Mouse (Mus musculus) retina, postnatal 7 days (tissue): ENCODE results near the gene Snx33.
"Not testable (repeated sequence)": the region's sequence is repeated elsewhere in the genome, so short reads cannot be mapped to it uniquely, and the experiment has no call there.

ENCODE experiments used
- DNase-seq: peaks from one replicate; pipeline ENCODE4 v3.0.0-alpha.2; 2012; ENCODE audit warnings: low read depth, low spot score

Snx33 gene

GRCm38 (mm10) chr9:56926025-56926360 is 2.2 kb downstream of the Snx33 start:
- no peak for DNase-seq

DNA sequence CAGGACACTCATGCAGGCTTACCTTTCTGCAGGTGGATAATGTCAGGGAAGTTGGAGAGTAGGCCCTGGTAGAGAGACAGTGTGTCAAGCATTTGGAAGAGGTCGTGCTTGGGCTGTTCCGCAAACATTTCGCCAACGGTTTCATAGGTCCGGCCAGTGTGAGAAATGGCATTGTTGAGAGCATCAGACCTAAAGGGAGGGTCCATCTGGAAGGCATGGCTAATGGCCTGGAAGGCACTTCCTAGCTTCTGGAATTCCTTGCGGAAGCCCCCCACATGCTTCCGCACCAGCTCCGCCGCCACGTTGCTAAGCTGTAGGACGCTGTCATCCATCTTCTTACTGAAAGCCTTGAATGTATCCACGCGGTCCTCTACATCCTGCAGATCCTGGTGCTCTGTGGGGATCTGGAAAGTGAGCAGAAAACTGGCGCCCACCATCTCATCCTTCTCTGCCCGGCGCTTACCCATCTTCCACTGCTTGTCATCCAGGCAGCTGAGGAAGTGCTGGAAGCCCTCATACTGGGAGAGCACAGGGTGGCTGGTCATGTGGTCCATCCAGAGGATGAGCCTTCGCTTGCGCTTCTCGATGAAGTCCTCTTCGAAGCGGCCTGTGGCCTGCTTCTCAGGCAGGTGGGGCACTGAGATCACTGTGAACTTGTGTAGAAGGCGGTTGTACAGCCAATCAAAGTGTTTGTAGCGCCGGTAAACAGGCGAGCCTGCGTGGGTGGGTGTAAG is 2.7 kb downstream of the Snx33 start:
- no peak for DNase-seq

GRCm38 (mm10) chr9:56924651-56925027 is 3.5 kb downstream of the Snx33 start:
- no peak for DNase-seq

- no peak for DNase-seq
Observed at GRCm38 (mm10) chr9:56923841-56924650, 4.1 kb downstream of the Snx33 start.

DNA sequence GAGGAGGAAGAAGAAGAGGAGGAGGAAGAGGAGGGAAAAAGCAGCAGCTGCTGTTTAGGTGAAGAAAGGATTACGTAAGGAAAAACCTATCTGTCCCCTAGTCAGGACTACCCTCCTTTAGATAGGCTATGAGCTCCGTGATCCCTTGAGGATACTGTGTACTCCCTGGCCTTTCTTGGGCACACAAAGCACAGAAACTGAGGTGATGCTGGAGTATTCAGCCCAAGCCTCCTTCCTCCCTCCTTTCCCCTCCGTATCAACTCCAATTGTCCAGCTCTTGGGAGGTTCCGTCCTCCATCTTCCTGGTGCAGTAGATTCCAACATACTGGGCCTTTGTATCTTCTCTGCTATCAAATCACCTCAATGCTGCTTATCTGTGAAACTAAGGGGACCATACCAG is 5.4 kb downstream of the Snx33 start:
- no peak for DNase-seq

DNA sequence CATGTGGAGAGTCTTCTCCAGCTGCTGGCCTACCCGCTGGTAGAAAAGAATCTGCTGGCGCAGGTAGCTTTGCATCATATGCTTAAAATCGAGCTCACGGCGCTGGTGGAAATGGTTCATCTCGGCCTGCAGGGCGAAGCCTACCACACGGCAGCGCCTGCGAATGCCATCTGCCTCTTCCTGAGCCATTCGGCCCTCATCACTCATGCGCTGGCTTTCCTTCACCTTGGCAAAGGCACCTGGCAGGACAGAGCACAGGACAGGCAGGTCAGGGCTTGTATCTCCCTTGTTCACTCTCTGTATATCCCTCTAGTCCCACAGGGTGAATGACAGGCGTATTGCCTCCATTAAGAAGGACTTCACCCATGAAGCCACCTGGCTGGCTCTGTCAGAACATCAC is 9.7 kb downstream of the Snx33 start:
- DNase-seq = no peak

GRCm38 (mm10) chr9:56917131-56917530 is 11.0 kb downstream of the Snx33 start:
- no peak for DNase-seq

DNA sequence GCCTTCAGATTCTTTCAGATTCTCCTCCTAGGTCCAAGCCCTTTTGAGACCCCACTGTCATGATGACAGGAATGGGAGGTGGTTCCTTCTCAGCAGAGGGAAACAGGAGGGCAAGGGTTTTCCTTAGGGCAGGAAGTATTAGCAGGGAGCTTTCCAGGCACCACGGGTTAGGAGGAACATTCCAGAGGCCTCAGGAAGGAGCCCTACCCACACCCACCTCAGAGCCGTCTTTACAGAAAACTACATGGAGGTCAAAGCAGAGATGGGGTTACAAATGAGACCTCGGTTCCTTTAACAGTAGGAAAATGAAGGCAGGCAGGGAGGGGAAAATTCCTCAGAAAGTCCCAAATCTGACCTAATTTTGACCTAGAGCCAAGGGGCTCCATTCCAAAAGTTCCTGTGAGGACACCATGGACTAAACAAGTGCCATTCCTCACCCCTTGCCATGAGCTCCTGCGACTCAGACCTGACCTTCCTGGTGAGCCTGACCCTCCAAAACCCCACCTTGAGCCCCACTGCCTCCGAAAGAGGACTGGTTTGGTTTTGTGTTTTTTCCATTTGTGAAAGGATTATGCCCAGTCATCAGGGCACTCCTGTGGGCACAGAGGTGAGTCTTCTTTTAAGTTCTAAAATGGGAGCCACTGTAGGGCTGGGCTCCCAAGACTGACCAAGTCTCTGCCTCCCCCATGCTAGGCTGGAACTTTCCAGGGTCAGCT is 12.3 kb downstream of the Snx33 start:
- DNase-seq = no peak

DNA sequence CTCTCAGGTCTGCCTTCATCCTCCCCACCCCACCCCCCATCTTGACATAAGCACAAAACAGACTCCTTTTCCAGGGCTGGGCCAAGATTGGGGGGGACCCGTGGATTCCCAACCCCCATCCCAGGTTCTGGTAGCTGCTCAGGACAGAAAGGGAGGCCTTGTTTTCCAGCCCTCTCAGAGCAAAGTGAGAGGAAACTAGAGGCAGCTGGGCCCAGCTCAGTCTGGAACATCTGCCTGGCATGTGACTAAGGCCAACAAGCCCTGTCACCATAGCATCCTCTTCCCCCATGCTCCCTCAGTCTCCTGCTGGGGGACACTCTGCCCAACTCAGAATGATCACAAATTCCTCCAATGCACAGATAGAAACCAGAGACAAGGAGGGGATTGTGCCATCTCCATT is 13.1 kb downstream of the Snx33 start:
- no peak for DNase-seq

DNA sequence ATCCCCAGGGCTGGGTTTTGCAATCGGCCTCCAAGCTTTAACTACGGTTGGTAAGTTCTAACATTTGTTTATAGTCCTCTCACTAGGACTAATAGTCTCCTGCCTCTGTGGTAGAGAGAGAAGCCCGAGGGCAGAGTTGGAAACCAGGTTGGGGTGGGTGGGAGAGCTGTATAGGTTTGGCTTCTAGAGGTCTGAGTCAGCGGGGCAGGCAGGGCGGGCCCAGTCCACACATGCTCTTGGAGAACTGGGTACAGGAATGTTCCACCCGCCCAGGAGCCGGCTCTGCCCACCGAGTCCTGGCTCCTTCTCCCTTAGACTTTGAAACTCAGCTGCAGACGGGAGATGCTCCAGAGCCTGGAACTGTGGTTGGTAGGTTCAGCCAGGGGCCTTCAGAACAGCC is 14.2 kb downstream of the Snx33 start:
- no peak for DNase-seq

- DNase-seq = no peak
Observed at GRCm38 (mm10) chr9:56911017-56911416, 17.2 kb downstream of the Snx33 start.

DNA sequence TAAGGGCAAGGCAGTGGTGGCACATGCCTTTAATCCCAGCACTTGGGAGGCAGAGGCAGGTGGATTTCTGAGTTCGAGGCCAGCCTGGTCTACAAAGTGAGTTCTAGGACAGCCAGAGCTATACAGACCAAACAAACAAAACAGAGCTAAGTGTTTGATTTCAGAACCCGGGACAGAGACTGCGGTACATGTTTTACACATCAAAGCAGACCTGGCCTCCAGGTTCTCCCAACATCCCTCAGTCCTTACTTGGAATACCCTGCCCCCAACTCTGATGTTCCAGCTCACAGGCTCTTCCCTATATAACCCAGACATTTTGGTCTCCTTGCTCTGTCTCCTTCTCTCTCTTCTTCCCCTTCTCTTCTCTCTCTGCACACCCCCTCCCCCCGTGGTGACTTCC is 18.2 kb downstream of the Snx33 start:
- not testable (repeated sequence) for DNase-seq

GRCm38 (mm10) chr9:56907549-56907948 is 20.6 kb downstream of the Snx33 start:
- no peak for DNase-seq

DNA sequence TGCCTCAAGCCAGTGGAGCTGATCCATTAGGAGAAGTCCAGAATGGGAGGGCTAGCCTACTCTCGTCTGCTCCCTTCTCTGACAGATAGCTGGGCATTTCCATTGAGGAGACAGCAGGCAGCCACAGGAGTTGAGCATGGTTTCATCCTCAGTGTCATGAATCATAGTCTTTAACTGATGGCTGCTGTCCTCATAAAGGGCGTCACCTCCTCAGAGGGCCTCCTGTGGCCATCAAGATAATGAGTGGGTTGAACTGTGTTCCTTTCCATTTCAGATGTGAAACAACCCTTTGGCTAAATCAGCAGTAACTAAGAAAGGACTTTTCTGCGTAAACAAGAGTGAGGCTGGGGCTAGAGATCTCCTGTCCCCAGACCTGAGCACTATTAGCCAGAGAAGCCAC is 24.5 kb downstream of the Snx33 start:
- DNase-seq = no peak

DNA sequence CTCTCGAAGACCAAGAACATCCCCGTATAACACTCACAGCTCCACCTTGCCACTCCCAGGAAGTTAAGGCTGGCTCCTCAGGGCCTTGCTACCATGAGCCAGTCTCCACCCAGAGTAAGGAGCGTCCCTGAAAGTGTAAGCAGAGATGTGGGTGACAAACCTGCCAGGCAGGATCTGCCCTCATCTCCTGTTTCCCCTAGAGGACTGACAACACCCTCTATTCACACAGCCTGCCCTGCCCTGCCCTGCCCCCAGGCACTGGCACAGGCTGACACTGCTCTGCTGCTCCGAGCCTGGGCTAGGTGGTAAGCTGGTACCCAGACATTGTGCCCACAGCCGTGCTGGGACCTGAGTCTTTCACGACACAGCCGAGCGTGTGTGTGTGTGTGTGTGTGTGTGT is 27.0 kb downstream of the Snx33 start:
- no peak for DNase-seq

DNA sequence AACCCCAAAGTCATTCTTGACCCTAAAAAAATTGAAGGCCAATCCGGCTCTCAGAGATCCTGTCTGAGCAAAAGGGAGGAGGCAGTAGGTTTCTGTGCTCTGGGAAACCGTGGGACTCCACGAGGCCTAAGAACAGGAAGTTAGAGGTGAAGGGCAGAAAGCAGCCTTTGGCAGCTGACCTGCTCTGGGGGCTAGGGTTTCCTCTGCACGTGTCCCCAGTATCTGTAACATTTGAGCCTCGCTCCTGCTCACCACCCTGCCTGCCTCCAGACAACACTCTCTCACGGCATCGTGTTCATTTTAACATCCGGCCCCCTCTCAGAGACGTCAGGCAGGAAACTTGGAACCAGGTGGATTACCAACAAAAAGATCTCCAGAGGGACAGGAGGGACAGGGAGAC is 27.6 kb downstream of the Snx33 start:
- no peak for DNase-seq

GRCm38 (mm10) chr9:56900060-56900459 is 28.1 kb downstream of the Snx33 start:
- no peak for DNase-seq

GRCm38 (mm10) chr9:56899409-56899808 is 28.8 kb downstream of the Snx33 start:
- no peak for DNase-seq

DNA sequence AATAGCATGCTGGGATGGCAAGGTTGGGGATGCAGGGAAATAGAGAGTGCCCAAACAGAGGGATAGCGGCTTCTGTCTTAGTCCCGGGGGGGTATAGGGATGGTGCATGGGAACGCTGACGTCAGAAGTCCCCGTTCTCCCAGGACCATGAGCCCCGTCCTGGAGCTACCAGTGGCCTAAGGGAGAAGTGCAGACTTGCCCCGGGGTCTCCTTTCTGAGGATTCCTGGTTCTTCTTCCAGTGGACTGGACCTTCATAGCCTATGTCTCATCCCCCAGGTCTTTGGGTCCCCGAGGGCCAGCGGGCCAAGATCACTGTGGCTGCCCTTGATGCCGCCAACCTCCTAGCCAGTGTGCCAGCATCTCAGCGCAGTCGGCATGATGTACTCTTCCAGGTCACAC is 31.4 kb downstream of the Snx33 start:
- DNase-seq = no peak

GRCm38 (mm10) chr9:56894006-56894405 is 34.2 kb downstream of the Snx33 start:
- peak; percentile 69 for DNase-seq

DNA sequence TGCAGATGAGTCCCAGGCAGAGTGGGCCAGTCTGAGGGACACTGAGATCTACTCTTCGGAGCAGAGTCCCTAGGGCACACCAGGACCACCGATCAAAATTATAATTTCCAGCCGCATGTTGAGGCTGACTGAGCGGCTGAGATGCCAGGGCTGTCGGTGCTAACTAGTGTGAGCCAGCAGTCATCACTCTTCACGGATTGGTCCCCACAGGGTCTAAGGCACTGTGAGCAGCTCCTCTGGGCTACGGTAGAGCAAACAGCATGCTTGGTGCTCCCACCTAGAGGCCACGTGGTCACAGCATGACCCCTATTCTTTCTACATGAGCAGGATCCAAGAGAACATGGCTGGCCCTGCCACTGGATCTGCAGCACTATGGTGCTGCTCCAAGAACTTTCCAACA is 34.9 kb downstream of the Snx33 start:
- DNase-seq = no peak

DNA sequence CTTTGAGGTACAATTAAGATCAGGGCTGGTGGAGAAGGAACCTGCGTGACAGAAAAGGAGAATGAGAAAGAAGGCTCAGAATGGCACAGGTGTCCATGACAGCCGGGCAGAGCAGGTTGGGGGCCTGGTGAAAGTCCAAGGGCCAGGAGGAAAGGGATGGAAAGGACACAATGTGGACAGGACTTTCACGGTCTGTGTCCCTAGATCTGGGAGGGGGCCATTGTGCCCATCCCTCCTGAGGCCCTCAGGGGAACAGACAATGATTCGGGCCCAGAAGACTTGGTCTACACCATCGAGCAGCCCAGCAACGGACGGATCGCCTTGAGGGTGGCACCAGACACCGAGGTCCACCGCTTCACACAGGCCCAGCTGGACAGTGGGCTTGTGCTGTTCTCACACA is 36.1 kb downstream of the Snx33 start:
- no peak for DNase-seq

DNA sequence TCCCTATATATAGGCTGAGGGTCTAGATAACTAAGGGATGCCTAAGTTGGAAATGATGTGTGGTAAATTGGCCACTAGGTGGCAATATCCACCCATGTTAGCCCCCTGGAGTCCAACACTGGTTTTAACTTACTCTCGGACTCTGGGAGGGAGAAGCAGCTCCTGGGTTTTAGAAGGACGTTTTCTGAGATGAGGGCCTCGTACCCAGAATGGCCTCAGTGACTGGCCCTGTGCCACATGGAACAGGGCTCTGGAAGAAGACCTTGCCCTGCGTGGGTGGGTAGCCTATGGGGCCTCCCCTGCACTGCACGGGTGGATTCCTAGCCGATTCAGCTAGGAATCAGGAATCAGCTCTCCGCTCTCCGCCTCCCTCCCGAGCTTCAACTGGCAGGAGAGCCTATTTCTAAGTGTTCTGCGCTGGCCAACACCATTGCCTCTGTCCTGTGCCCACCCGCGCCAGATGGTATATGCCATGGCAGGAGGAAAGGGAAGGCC is 36.6 kb downstream of the Snx33 start:
- peak; percentile 75 for DNase-seq
